Mouse (Mus musculus) stomach, embryonic 16.5 days (tissue): ENCODE results near the gene Orai2. TPM values are rescaled to one million over a fixed set of nuclear protein-coding genes. Genes with fewer than 3 reads are reported as not detected.

ENCODE experiments used
- ATAC-seq: fragments of 200-750 bp; cut with Nextera tagmentation; 2 replicates; pipeline ENCODE4 v1.8.0; 2017; ENCODE audit warnings: moderate number of reproducible peaks, moderate TSS enrichment; ENCODE audit not compliant: insufficient read depth, low FRiP score
- H3K27ac ChIP-seq: fragments of 300-500 bp; sonication (generic); 2 replicates; pipeline ENCODE4 v1.5.1; 2014; ENCODE audit warnings: low read length
- H3K27me3 ChIP-seq: fragments of 300-500 bp; sonication (generic); 2 replicates; pipeline ENCODE4 v1.6.1; 2014; ENCODE audit warnings: low read length, control low read depth, mixed read lengths; ENCODE audit not compliant: control insufficient read depth, insufficient read depth
- H3K36me3 ChIP-seq: fragments of 300-500 bp; sonication (generic); 2 replicates; pipeline ENCODE4 v1.6.1; 2014; ENCODE audit warnings: low read length; ENCODE audit not compliant: control insufficient read depth, insufficient read depth
- H3K4me1 ChIP-seq: fragments of 300-500 bp; sonication (generic); 2 replicates; pipeline ENCODE4 v1.6.1; 2014; ENCODE audit warnings: low read length, control low read depth, mixed read lengths; ENCODE audit not compliant: control insufficient read depth, insufficient read depth
- H3K4me2 ChIP-seq: fragments of 300-500 bp; sonication (generic); 2 replicates; pipeline ENCODE4 v1.6.1; 2014; ENCODE audit warnings: low read depth, low read length, mixed read lengths
- H3K4me3 ChIP-seq: fragments of 300-500 bp; sonication (generic); replicated peaks from 2 replicates; pipeline ENCODE4 v1.5.1; 2014; ENCODE audit warnings: mild to moderate bottlenecking, low read length
- H3K9ac ChIP-seq: fragments of 300-500 bp; sonication (generic); 2 replicates; pipeline ENCODE4 v1.6.1; 2014; ENCODE audit warnings: low read length
- H3K9me3 ChIP-seq: fragments of 300-500 bp; sonication (generic); replicated peaks from 2 replicates; pipeline ENCODE4 v1.6.1; 2016; ENCODE audit warnings: low read length, control low read depth; ENCODE audit not compliant: control insufficient read depth
- WGBS: fragments of 180-500 bp; shearing (Covaris S2); extraction: QIAGEN DNeasy Blood & Tissue Kit; methylation state at CpG from one replicate; pipeline ENCODE4 v1.1.7; 2014; 5-methylcytosine and 5-hydroxymethylcytosine counted together
- polyA plus RNA-seq: library from polyadenylated mRNA; unstranded; fragments of >200 nt; fragmentation: Nextera tagmentation; extraction: Ambion mirVana; gene quantifications from 2 replicates; pipeline ENCODE4 v1.2.1, GENCODE M21; 2015

Orai2 gene
- polyA plus RNA-seq, 1 experiment from 2014 or later = 8.4 TPM

DNA sequence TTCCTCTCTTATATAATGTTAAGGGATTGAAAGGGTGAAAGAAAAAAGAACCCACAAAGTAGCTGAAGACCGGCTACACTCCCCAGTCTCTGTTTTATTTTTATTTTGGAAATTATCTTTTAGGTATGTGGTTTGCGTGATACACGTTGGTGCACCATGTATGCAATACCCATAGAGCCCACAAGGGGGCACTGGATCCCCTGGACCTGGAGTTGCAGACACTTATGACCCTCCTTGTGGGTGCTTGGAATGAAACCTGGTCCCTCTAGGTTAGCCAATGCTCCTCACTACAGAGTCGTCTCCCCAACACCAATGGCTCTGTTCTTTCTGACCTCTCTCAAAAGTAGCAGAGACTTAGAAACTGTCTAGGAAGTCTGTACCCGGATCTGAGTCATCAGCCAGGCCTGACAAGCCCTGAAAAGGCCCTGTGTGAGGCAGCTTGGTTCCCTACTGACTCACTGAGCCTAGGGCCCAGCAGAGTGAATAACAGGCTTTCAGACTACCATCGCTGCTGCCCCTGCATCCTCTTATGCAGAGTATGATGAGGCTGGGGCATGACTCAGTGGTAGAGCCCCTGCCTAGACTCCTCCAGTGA is 27.3 kb downstream of the Orai2 start:
- 86% methylated on average over 6 of the region's 6 CpGs for WGBS
- no peak for ATAC-seq

DNA sequence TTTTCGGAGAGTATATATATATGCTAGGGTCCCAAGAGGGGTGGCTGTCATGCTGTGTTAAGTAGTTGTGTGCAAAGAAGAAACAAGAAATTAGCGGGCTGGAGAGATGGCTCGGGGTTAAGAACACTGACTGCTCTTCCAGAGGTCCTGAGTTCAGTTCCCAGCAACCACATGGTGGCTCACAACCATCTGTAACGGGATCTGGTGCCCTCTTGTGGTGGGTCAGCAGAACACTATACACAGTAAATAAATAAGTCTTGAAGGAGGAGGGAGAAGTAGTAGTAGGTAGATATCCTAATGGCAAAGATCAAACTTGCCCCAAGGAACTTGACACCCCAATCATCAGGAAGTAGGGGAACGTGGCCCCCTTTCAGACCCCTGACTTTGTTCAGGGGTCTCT is 27.8 kb downstream of the Orai2 start:
- no peak for ATAC-seq
- 84% methylated on average over 5 of the region's 5 CpGs for WGBS
- H3K27me3 ChIP-seq = no peaks in the 10 kb centered on the region

More for the DNA sequence above, 27.3 kb downstream of the Orai2 start:
- H3K9me3 ChIP-seq = no peaks in the 10 kb centered on the region
- no peaks in the 10 kb centered on the region for H3K27me3 ChIP-seq
- H3K4me2 ChIP-seq = no peak overlapping the region
- H3K36me3 ChIP-seq = peaks cover 14% of the 10 kb centered on the region; the same call in 1 of the 2 replicates
- no peaks in the 10 kb centered on the region for H3K4me1 ChIP-seq
- no peak overlapping the region for H3K4me3 ChIP-seq
- H3K27ac ChIP-seq = no peak overlapping the region
- no peak overlapping the region for H3K9ac ChIP-seq

DNA sequence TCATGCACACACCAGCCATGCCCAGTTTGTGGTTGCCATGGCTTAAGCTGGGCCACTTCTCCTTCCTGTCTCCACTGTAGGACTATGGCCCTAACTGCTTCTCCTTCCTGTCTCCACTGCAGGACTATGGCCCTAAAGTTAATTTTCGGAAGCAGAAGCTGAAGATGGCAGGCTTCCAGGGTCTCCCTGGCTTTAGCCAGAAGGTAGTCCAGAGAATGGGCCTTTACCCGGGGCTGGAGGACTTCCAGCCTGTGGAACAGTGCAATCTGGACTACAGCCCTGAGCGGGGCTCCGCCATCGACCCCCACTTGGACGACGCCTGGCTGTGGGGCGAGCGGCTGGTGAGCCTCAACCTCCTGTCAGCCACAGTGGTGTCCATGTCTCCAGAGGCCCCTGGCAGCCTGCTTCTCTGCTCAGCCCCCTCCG is 30.4 kb downstream of the Orai2 start:
- H3K4me3 ChIP-seq = no peak overlapping the region
- no peak overlapping the region for H3K4me2 ChIP-seq
- H3K27ac ChIP-seq = no peak overlapping the region
- no peak for ATAC-seq
- WGBS = 88% methylated on average over 10 of the region's 10 CpGs
- no peaks in the 10 kb centered on the region for H3K9me3 ChIP-seq
- H3K36me3 ChIP-seq = peaks cover 14% of the 10 kb centered on the region; the same call in 1 of the 2 replicates
- H3K27me3 ChIP-seq = no peaks in the 10 kb centered on the region
- H3K4me1 ChIP-seq = peaks cover 12% of the 10 kb centered on the region
- H3K9ac ChIP-seq = no peak overlapping the region

More for the DNA sequence above, 27.8 kb downstream of the Orai2 start:
- Histone ChIP-seq H3K4me3 (no peak overlapping the region), H3K9me3 (no peaks in the 10 kb centered on the region), H3K36me3 (peaks cover 14% of the 10 kb centered on the region; the same call in 1 of the 2 replicates), H3K27ac (no peak overlapping the region), H3K4me1 (no peaks in the 10 kb centered on the region; the same call in 1 of the 2 replicates), H3K4me2 (no peak overlapping the region), H3K9ac (no peak overlapping the region)

DNA sequence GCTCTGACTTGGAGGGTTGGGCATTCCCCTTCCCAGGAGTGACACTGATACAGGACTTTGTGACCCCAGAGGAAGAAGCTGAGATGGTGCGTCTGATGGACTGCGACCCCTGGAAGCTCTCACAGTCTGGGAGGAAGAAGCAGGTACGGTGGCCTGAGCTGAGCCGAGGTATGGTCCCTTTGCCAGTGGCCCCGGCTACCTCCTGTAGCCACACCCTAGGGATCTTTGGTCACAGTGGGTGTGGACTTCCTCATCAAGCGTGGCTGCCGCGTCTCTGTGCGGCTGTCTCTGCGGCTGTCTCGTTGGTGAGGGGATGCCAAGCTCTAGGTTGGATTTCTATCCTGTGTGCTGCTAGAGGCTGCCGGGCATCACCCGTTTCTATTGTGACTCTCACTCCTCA is 31.1 kb downstream of the Orai2 start:
- ATAC-seq = no peak
- WGBS = 87% methylated on average over 13 of the region's 13 CpGs
- H3K9ac ChIP-seq = no peak overlapping the region

DNA sequence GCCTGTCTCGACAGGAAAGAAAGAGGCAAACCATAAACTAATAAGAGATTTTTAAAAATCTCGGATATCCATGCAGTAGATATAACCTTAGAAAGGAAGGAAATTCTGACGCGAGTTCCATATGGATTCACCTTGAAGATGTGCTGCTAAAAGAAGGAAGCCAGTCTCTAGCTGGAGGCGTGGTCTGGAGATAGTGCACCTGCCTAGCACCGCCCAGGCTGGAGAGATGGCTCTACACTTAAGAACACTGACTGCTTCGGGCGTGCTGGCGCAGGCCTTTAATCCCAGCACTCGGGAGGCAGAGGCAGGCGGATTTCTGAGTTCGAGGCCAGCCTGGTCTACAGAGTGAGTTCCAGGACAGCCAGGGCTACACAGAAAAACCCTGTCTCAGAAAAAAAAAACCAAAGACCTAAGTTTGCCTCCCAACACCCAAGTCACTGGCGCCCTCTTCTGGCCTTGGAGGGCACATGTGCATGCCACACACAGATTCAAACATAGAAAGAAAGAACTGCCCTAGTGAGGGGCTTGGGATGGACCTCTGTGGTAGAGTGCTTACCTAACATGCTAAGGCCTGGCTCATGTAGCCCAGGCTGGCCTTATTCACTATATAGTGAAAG is 32.7 kb downstream of the Orai2 start:
- peaks cover 16% of the 10 kb centered on the region; the same call in 1 of the 2 replicates for H3K36me3 ChIP-seq
- WGBS = 75% methylated on average over 13 of the region's 13 CpGs
- no peak overlapping the region for H3K9ac ChIP-seq
- H3K4me3 ChIP-seq = no peak overlapping the region
- ATAC-seq = no peak
- H3K4me2 ChIP-seq = no peak overlapping the region
- H3K27ac ChIP-seq = no peak overlapping the region
- no peaks in the 10 kb centered on the region for H3K27me3 ChIP-seq
- H3K9me3 ChIP-seq = no peaks in the 10 kb centered on the region
- H3K4me1 ChIP-seq = peaks cover 18% of the 10 kb centered on the region

More for the DNA sequence above, 31.1 kb downstream of the Orai2 start:
- Histone ChIP-seq H3K27me3 (no peaks in the 10 kb centered on the region), H3K4me2 (no peak overlapping the region), H3K9me3 (no peaks in the 10 kb centered on the region), H3K4me3 (no peak overlapping the region), H3K27ac (no peak overlapping the region), H3K36me3 (peaks cover 14% of the 10 kb centered on the region; the same call in 1 of the 2 replicates), H3K4me1 (peaks cover 18% of the 10 kb centered on the region)

DNA sequence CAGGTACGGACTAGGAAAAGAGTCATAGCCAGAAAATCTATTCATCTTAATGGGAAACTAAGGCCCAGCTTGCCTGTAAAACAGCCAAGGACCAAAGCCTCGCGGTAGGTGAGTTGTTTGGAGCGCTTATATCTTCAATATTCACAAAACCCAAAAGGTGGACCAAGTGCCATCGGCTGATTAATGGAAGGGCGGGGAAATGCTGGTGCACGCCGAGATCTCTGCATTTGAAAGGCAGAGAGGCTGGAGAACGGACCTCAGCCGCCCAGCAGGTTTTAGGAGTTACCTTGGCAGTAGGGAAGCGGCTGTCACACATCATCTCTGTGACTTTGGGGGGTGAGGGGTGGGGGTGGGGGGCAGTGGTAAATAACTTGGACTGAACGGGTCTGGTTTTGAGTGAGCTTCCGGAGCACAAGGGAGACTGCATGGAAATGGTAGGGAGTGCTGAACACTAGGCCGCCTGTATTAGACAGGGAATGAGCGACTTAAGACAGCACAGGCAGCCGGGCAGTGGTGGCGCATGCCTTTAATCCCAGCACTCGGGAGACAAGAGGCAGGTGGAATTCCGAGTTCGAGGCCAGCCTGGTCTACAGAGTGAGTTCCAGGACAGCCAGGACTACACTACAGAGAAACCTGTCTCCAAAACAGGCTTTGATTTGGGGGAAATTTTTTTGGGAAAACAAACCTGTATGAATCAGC is 34.1 kb downstream of the Orai2 start:
- H3K4me1 ChIP-seq = peaks cover 18% of the 10 kb centered on the region
- 0 out of 2 replicates have a peak, but pooled peaks cover 7% of the 10 kb centered on the region for H3K36me3 ChIP-seq
- peak overlapping the region; percentile 80 for H3K4me3 ChIP-seq
- peak overlapping the region; percentile 82 for H3K27ac ChIP-seq
- no peak for ATAC-seq
- H3K9ac ChIP-seq = peak overlapping the region; percentile 87
- 4% methylated on average over 20 of the region's 20 CpGs for WGBS
- no peaks in the 10 kb centered on the region for H3K27me3 ChIP-seq
- H3K9me3 ChIP-seq = no peaks in the 10 kb centered on the region
- H3K4me2 ChIP-seq = peak overlapping the region; percentile 68

DNA sequence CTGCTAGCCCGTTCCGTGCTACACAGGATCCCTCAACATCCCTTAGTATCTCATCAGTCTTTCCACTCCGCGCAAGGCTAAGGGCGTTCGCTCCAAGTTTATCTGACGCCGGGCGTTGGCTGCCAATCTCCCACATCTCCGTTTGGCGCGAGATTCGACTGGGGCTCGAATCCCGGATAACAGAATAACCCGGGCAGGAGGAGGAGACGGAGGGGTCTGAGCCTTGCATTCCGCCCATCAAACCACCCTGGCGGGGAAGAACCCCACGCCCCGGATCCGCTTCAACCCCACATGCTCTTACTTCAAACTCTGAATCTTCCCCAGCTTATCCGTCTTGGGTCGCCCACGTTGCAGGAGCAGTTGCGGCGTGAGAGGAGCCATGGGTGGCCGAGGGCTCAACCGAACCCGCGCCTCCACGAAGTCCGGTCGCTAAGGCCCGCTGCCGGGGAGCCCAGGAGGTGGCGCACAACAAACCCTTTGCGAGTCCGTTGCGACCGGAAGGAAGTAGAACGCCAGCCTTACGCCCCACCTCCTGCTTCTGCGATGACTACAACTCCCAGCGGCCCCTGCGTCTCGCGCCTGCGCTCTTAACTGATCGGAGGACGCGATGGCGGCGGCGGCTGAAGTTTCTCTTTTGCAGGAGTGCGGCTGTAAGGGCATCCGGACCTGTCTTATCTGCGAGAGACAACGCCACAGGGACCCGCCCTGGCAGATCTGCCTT is 34.8 kb downstream of the Orai2 start, which contains the start of the genes Lrwd1 and Alkbh4:
Gene Lrwd1, minus strand, starts transcription at position 504 of the 721 bp plus-strand sequence.
Gene Alkbh4, plus strand, starts transcription at position 576 of the 721 bp plus-strand sequence.
- H3K27ac ChIP-seq = peak within 1 kb of the TSS; percentile 82
- 0 out of 2 replicates have a peak, but pooled peaks cover 6% of the 10 kb centered on the region for H3K36me3 ChIP-seq
- H3K4me2 ChIP-seq = peak within 1 kb of the TSS; percentile 68
- WGBS = under 1% methylated on average over 60 of the region's 60 CpGs
- no peaks in the 10 kb centered on the region for H3K9me3 ChIP-seq
- peak; percentile 93 for ATAC-seq
- peak within 1 kb of the TSS; percentile 80 for H3K4me3 ChIP-seq
- peak within 1 kb of the TSS; percentile 92 for H3K9ac ChIP-seq
- H3K27me3 ChIP-seq = no peaks in the 10 kb centered on the region
- H3K4me1 ChIP-seq = peaks cover 18% of the 10 kb centered on the region

DNA sequence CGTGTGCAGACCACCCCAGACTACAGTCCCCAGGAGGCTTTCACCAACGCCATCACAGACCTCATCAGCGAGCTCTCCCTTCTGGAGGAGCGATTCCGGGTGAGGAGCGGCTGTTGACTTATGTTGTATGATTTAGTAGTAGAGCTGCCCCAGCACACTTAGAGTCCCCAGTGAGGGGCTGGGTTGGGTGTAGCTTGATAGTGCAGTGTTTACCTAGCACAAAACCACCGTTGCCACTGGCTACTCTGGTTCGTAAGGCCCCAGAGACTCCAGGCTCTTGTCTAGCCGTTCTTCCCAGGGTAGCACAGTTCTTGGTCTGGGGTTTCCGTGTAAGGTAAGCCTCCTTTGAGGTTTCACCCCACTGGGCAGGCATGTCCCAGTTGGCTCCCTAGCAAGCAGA is 48.3 kb downstream of the Orai2 start:
- H3K9me3 ChIP-seq = no peaks in the 10 kb centered on the region
- peaks cover 21% of the 10 kb centered on the region for H3K36me3 ChIP-seq
- H3K27ac ChIP-seq = peak overlapping the region; percentile 40; the same call in 1 of the 2 replicates
- H3K4me1 ChIP-seq = peaks cover 11% of the 10 kb centered on the region
- ATAC-seq = peak; percentile 81; the same call in 1 of the 2 replicates
- WGBS = 75% methylated on average over 10 of the region's 10 CpGs
- H3K4me3 ChIP-seq = no peak overlapping the region
- no peak overlapping the region for H3K9ac ChIP-seq
- H3K27me3 ChIP-seq = no peaks in the 10 kb centered on the region
- H3K4me2 ChIP-seq = no peak overlapping the region
